Mouse (Mus musculus): Measurements from ENCODE around the gene H2-Aa. TPM values are rescaled to one million over a fixed set of nuclear protein-coding genes. Genes with fewer than 3 reads are reported as not detected.

The H2-Aa gene
- polyA plus RNA-seq, 1 experiment from 2014 or later, result not detected

Other genes starting within 250 kb of the H2-Aa start
- 1.0 and 1.2 TPM in 2 replicates for gene Col11a2, start 248.4 kb downstream of the H2-Aa start, polyA plus RNA-seq (2016; fragmentation: Nextera tagmentation; extraction: Ambion mirVana)
- 0.31 and 0.69 TPM in 2 replicates for gene H2-Oa, start 195.5 kb downstream of the H2-Aa start, polyA plus RNA-seq (2016; fragmentation: Nextera tagmentation; extraction: Ambion mirVana)
- gene H2-DMa, start 168.3 kb downstream of the H2-Aa start, polyA plus RNA-seq (2016; fragmentation: Nextera tagmentation; extraction: Ambion mirVana), result 4.2 and 4.8 TPM in 2 replicates
- 141 and 144 TPM in 2 replicates for gene Brd2, start 165.2 kb downstream of the H2-Aa start, polyA plus RNA-seq (2016; fragmentation: Nextera tagmentation; extraction: Ambion mirVana)
- gene H2-DMb2, start 144.5 kb downstream of the H2-Aa start, polyA plus RNA-seq (2016; fragmentation: Nextera tagmentation; extraction: Ambion mirVana), result 0.17 and 0.28 TPM in 2 replicates
- gene H2-DMb1, start 134.8 kb downstream of the H2-Aa start, polyA plus RNA-seq (2016; fragmentation: Nextera tagmentation; extraction: Ambion mirVana), result 0.52 and 0.55 TPM in 2 replicates
- gene Tap1, start 100.3 kb downstream of the H2-Aa start, polyA plus RNA-seq (2016; fragmentation: Nextera tagmentation; extraction: Ambion mirVana), result 2.8 and 2.9 TPM in 2 replicates
- gene Psmb9, start 100.1 kb downstream of the H2-Aa start, polyA plus RNA-seq (2016; fragmentation: Nextera tagmentation; extraction: Ambion mirVana), result 0.57 and 0.93 TPM in 2 replicates
- 1.3 and 1.7 TPM in 2 replicates for gene Psmb8, start 90.1 kb downstream of the H2-Aa start, polyA plus RNA-seq (2016; fragmentation: Nextera tagmentation; extraction: Ambion mirVana)
- 0.56 and 1.1 TPM in 2 replicates for gene Tap2, start 84.3 kb downstream of the H2-Aa start, polyA plus RNA-seq (2016; fragmentation: Nextera tagmentation; extraction: Ambion mirVana)
- not detected in 2 replicates for gene H2-Ob, start 48.9 kb downstream of the H2-Aa start, polyA plus RNA-seq (2016; fragmentation: Nextera tagmentation; extraction: Ambion mirVana)
- 5.5 and 7.2 TPM in 2 replicates for gene H2-Ab1, start 30.1 kb downstream of the H2-Aa start, polyA plus RNA-seq (2016; fragmentation: Nextera tagmentation; extraction: Ambion mirVana)
- gene H2-Eb1, start 18.0 kb upstream of the H2-Aa start, polyA plus RNA-seq (2016; fragmentation: Nextera tagmentation; extraction: Ambion mirVana), result 1.2 and 1.3 TPM in 2 replicates
- 0.04 TPM in 1 of 2 replicates, not detected in the other for gene H2-Eb2, start 37.8 kb upstream of the H2-Aa start, polyA plus RNA-seq (2016; fragmentation: Nextera tagmentation; extraction: Ambion mirVana)
- 0.08 TPM in 1 of 2 replicates, not detected in the other for gene Btnl2, start 67.0 kb upstream of the H2-Aa start, polyA plus RNA-seq (2016; fragmentation: Nextera tagmentation; extraction: Ambion mirVana)
- not detected in 2 replicates for gene Btnl1, start 89.3 kb upstream of the H2-Aa start, polyA plus RNA-seq (2016; fragmentation: Nextera tagmentation; extraction: Ambion mirVana)
- 0.88 and 1.4 TPM in 2 replicates for gene BC051142, start 111.0 kb upstream of the H2-Aa start, polyA plus RNA-seq (2016; fragmentation: Nextera tagmentation; extraction: Ambion mirVana)
- gene Btnl4, start 189.5 kb upstream of the H2-Aa start, polyA plus RNA-seq (2016; fragmentation: Nextera tagmentation; extraction: Ambion mirVana), result not detected in 2 replicates
- gene Btnl6, start 229.5 kb upstream of the H2-Aa start, polyA plus RNA-seq (2016; fragmentation: Nextera tagmentation; extraction: Ambion mirVana), result not detected in 2 replicates

Measured in embryonic facial prominence, embryonic 10.5 days (tissue).